Mouse (Mus musculus): ENCODE measurements around the gene Zcchc14. TPM values are rescaled to one million over a fixed set of nuclear protein-coding genes. Genes with fewer than 3 reads are reported as not detected.

Gene Zcchc14
- polyA plus RNA-seq, 1 experiment from 2014 or later, result 40.9 TPM

- 84% methylated on average over 8 of the region's 8 CpGs for WGBS
- Histone ChIP-seq H3K9me3 (replicated peaks; ENCODE audit: control insufficient read depth, low read length) (no peaks in the 10 kb centered on the region), H3K36me3 (ENCODE audit: control insufficient read depth, insufficient read depth, low read length) (peaks cover 31% of the 10 kb centered on the region), H3K4me3 (ENCODE audit: low read depth, low read length) (no peak overlapping the region), H3K27ac (ENCODE audit: low read depth, low read length) (no peak overlapping the region), H3K27me3 (replicated peaks; ENCODE audit: control insufficient read depth, insufficient read depth, low read length) (no peaks in the 10 kb centered on the region), H3K4me1 (ENCODE audit: control insufficient read depth, insufficient read depth, low read length) (peaks cover 4% of the 10 kb centered on the region; the same call in 1 of the 2 replicates), H3K4me2 (ENCODE audit: low read length) (no peak overlapping the region), H3K9ac (ENCODE audit: low read length) (no peak overlapping the region)
- no peak for ATAC-seq
- no peak for DNase-seq (ENCODE audit: low spot score)
Measured at GRCm38 (mm10) chr8:121623043-121623442, 29.7 kb downstream of the Zcchc14 start.

GRCm38 (mm10) chr8:121621879-121622278 is 30.8 kb downstream of the Zcchc14 start:
- Histone ChIP-seq H3K36me3 (ENCODE audit: control insufficient read depth, insufficient read depth, low read length) (peaks cover 25% of the 10 kb centered on the region), H3K4me3 (ENCODE audit: low read depth, low read length) (no peak overlapping the region), H3K4me1 (ENCODE audit: control insufficient read depth, insufficient read depth, low read length) (peaks cover 4% of the 10 kb centered on the region; the same call in 1 of the 2 replicates), H3K27ac (ENCODE audit: low read depth, low read length) (no peak overlapping the region), H3K9ac (ENCODE audit: low read length) (no peak overlapping the region), H3K27me3 (replicated peaks; ENCODE audit: control insufficient read depth, insufficient read depth, low read length) (no peaks in the 10 kb centered on the region), H3K4me2 (ENCODE audit: low read length) (no peak overlapping the region), H3K9me3 (replicated peaks; ENCODE audit: control insufficient read depth, low read length) (no peaks in the 10 kb centered on the region)
- 46% methylated on average over 1 of the region's 1 CpGs for whole genome bisulfite sequencing
- no peak for DNase-seq (ENCODE audit: low spot score)
- ATAC-seq, result no peak

GRCm38 (mm10) chr8:121620801-121621516 is 31.7 kb downstream of the Zcchc14 start:
- no peaks in the 10 kb centered on the region for H3K27me3 ChIP-seq (replicated peaks; ENCODE audit: control insufficient read depth, insufficient read depth, low read length)
- H3K27ac ChIP-seq (ENCODE audit: low read depth, low read length), result no peak overlapping the region
- H3K36me3 ChIP-seq (ENCODE audit: control insufficient read depth, insufficient read depth, low read length), result peaks cover 24% of the 10 kb centered on the region
- no peak overlapping the region for H3K4me3 ChIP-seq (ENCODE audit: low read depth, low read length)
- DNase-seq (ENCODE audit: low spot score) (peak; percentile 52), ATAC-seq (no peak)
- WGBS, result 82% methylated on average over 12 of the region's 12 CpGs
- H3K9me3 ChIP-seq (replicated peaks; ENCODE audit: control insufficient read depth, low read length), result no peaks in the 10 kb centered on the region
- no peak overlapping the region for H3K9ac ChIP-seq (ENCODE audit: low read length)
- H3K4me1 ChIP-seq (ENCODE audit: control insufficient read depth, insufficient read depth, low read length), result peaks cover 4% of the 10 kb centered on the region; the same call in 1 of the 2 replicates
- H3K4me2 ChIP-seq (ENCODE audit: low read length), result no peak overlapping the region

- H3K4me2 ChIP-seq (ENCODE audit: low read length), result no peak overlapping the region
- H3K9me3 ChIP-seq (replicated peaks; ENCODE audit: control insufficient read depth, low read length), result no peaks in the 10 kb centered on the region
- H3K36me3 ChIP-seq (ENCODE audit: control insufficient read depth, insufficient read depth, low read length), result peaks cover 28% of the 10 kb centered on the region
- no peak overlapping the region for H3K9ac ChIP-seq (ENCODE audit: low read length)
- DNase-seq (ENCODE audit: low spot score), result no peak
- H3K27ac ChIP-seq (ENCODE audit: low read depth, low read length), result no peak overlapping the region
- ATAC-seq, result no peak
- 73% methylated on average over 7 of the region's 7 CpGs for WGBS
- no peak overlapping the region for H3K4me3 ChIP-seq (ENCODE audit: low read depth, low read length)
- peaks cover 4% of the 10 kb centered on the region; the same call in 1 of the 2 replicates for H3K4me1 ChIP-seq (ENCODE audit: control insufficient read depth, insufficient read depth, low read length)
- no peaks in the 10 kb centered on the region for H3K27me3 ChIP-seq (replicated peaks; ENCODE audit: control insufficient read depth, insufficient read depth, low read length)
Measured at GRCm38 (mm10) chr8:121619401-121619995, 33.2 kb downstream of the Zcchc14 start.

- DNase-seq (ENCODE audit: low spot score) (no peak), ATAC-seq (no peak)
- Histone ChIP-seq H3K36me3 (ENCODE audit: control insufficient read depth, insufficient read depth, low read length) (peaks cover 58% of the 10 kb centered on the region), H3K4me3 (ENCODE audit: low read depth, low read length) (no peak overlapping the region), H3K4me2 (ENCODE audit: low read length) (no peak overlapping the region), H3K4me1 (ENCODE audit: control insufficient read depth, insufficient read depth, low read length) (no peaks in the 10 kb centered on the region), H3K27ac (ENCODE audit: low read depth, low read length) (no peak overlapping the region), H3K9ac (ENCODE audit: low read length) (no peak overlapping the region), H3K27me3 (replicated peaks; ENCODE audit: control insufficient read depth, insufficient read depth, low read length) (no peaks in the 10 kb centered on the region), H3K9me3 (replicated peaks; ENCODE audit: control insufficient read depth, low read length) (no peaks in the 10 kb centered on the region)
Measured at GRCm38 (mm10) chr8:121613419-121613818, 39.3 kb downstream of the Zcchc14 start.

GRCm38 (mm10) chr8:121609916-121610315 is 42.8 kb downstream of the Zcchc14 start:
- Histone ChIP-seq H3K27ac (ENCODE audit: low read depth, low read length) (no peak overlapping the region), H3K9ac (ENCODE audit: low read length) (no peak overlapping the region), H3K4me1 (ENCODE audit: control insufficient read depth, insufficient read depth, low read length) (no peaks in the 10 kb centered on the region), H3K4me3 (ENCODE audit: low read depth, low read length) (no peak overlapping the region), H3K4me2 (ENCODE audit: low read length) (no peak overlapping the region), H3K27me3 (replicated peaks; ENCODE audit: control insufficient read depth, insufficient read depth, low read length) (no peaks in the 10 kb centered on the region), H3K9me3 (replicated peaks; ENCODE audit: control insufficient read depth, low read length) (no peaks in the 10 kb centered on the region), H3K36me3 (ENCODE audit: control insufficient read depth, insufficient read depth, low read length) (peaks cover 68% of the 10 kb centered on the region)
- WGBS, result 95% methylated on average over 11 of the region's 11 CpGs
- no peak for DNase-seq (ENCODE audit: low spot score)
- no peak for ATAC-seq

GRCm38 (mm10) chr8:121609251-121609650 is 43.5 kb downstream of the Zcchc14 start:
- 91% methylated on average over 15 of the region's 15 CpGs for WGBS
- DNase-seq (ENCODE audit: low spot score) (no peak), ATAC-seq (no peak)
- Histone ChIP-seq H3K27ac (ENCODE audit: low read depth, low read length) (no peak overlapping the region), H3K9ac (ENCODE audit: low read length) (no peak overlapping the region), H3K4me2 (ENCODE audit: low read length) (no peak overlapping the region), H3K9me3 (replicated peaks; ENCODE audit: control insufficient read depth, low read length) (no peaks in the 10 kb centered on the region), H3K27me3 (replicated peaks; ENCODE audit: control insufficient read depth, insufficient read depth, low read length) (no peaks in the 10 kb centered on the region), H3K4me1 (ENCODE audit: control insufficient read depth, insufficient read depth, low read length) (no peaks in the 10 kb centered on the region), H3K36me3 (ENCODE audit: control insufficient read depth, insufficient read depth, low read length) (peaks cover 74% of the 10 kb centered on the region), H3K4me3 (ENCODE audit: low read depth, low read length) (no peak overlapping the region)

GRCm38 (mm10) chr8:121607661-121608060 is 45.0 kb downstream of the Zcchc14 start:
- no peak overlapping the region for H3K27ac ChIP-seq (ENCODE audit: low read depth, low read length)
- DNase-seq (ENCODE audit: low spot score) (no peak), ATAC-seq (no peak)
- no peaks in the 10 kb centered on the region for H3K4me1 ChIP-seq (ENCODE audit: control insufficient read depth, insufficient read depth, low read length)
- no peak overlapping the region for H3K9ac ChIP-seq (ENCODE audit: low read length)
- peaks cover 87% of the 10 kb centered on the region for H3K36me3 ChIP-seq (ENCODE audit: control insufficient read depth, insufficient read depth, low read length)
- H3K27me3 ChIP-seq (replicated peaks; ENCODE audit: control insufficient read depth, insufficient read depth, low read length), result no peaks in the 10 kb centered on the region
- 92% methylated on average over 5 of the region's 5 CpGs for WGBS
- H3K9me3 ChIP-seq (replicated peaks; ENCODE audit: control insufficient read depth, low read length), result no peaks in the 10 kb centered on the region
- no peak overlapping the region for H3K4me2 ChIP-seq (ENCODE audit: low read length)
- no peak overlapping the region for H3K4me3 ChIP-seq (ENCODE audit: low read depth, low read length)

- Histone ChIP-seq H3K4me3 (ENCODE audit: low read depth, low read length) (no peak overlapping the region), H3K9ac (ENCODE audit: low read length) (no peak overlapping the region), H3K4me1 (ENCODE audit: control insufficient read depth, insufficient read depth, low read length) (no peaks in the 10 kb centered on the region), H3K4me2 (ENCODE audit: low read length) (no peak overlapping the region), H3K9me3 (replicated peaks; ENCODE audit: control insufficient read depth, low read length) (no peaks in the 10 kb centered on the region), H3K27ac (ENCODE audit: low read depth, low read length) (no peak overlapping the region), H3K36me3 (ENCODE audit: control insufficient read depth, insufficient read depth, low read length) (peaks cover 97% of the 10 kb centered on the region), H3K27me3 (replicated peaks; ENCODE audit: control insufficient read depth, insufficient read depth, low read length) (no peaks in the 10 kb centered on the region)
- DNase-seq (ENCODE audit: low spot score) (no peak), ATAC-seq (no peak)
- WGBS, result 94% methylated on average over 12 of the region's 12 CpGs
Measured at GRCm38 (mm10) chr8:121603801-121604200, 48.9 kb downstream of the Zcchc14 start.

Measured in forebrain, embryonic 14.5 days (tissue).